Mouse (Mus musculus) kidney, embryonic 14.5 days (tissue): ENCODE data around the gene Odf2. TPM values are rescaled to one million over a fixed set of nuclear protein-coding genes. Genes with fewer than 3 reads are reported as not detected.

Experiments used
- ATAC-seq: fragments of 200-750 bp; cut with Nextera tagmentation; 2 replicates; pipeline ENCODE4 v1.8.0; 2017; ENCODE audit warnings: moderate number of reproducible peaks, mild to moderate bottlenecking, moderate TSS enrichment, moderate library complexity; ENCODE audit not compliant: low FRiP score, low TSS enrichment
- H3K27ac ChIP-seq: fragments of 300-500 bp; sonication (generic); 2 replicates; pipeline ENCODE4 v1.5.1; 2014; ENCODE audit warnings: low read depth, mild to moderate bottlenecking, low read length, moderate library complexity, mixed read lengths
- H3K27me3 ChIP-seq: fragments of 300-500 bp; sonication (generic); 2 replicates; pipeline ENCODE4 v1.6.1; 2014; ENCODE audit warnings: mild to moderate bottlenecking, low read length; ENCODE audit not compliant: control insufficient read depth, insufficient read depth
- H3K36me3 ChIP-seq: fragments of 300-500 bp; sonication (generic); 2 replicates; pipeline ENCODE4 v1.6.1; 2014; ENCODE audit warnings: low read length, mixed read lengths; ENCODE audit not compliant: control insufficient read depth, insufficient read depth
- H3K4me1 ChIP-seq: fragments of 300-500 bp; sonication (generic); 2 replicates; pipeline ENCODE4 v1.6.1; 2014; ENCODE audit warnings: low read length, mixed read lengths; ENCODE audit not compliant: control insufficient read depth, insufficient read depth
- H3K4me2 ChIP-seq: fragments of 300-500 bp; sonication (generic); replicated peaks from 2 replicates; pipeline ENCODE4 v1.6.1; 2014; ENCODE audit warnings: low read depth, mild to moderate bottlenecking, low read length
- H3K4me3 ChIP-seq: fragments of 300-500 bp; sonication (generic); 2 replicates; pipeline ENCODE4 v1.5.1; 2014; ENCODE audit warnings: mild to moderate bottlenecking, low read length
- H3K9ac ChIP-seq: fragments of 300-500 bp; sonication (generic); 2 replicates; pipeline ENCODE4 v1.6.1; 2014; ENCODE audit warnings: low read depth, mild to moderate bottlenecking, low read length, moderate library complexity
- H3K9me3 ChIP-seq: fragments of 300-500 bp; sonication (generic); 2 replicates; pipeline ENCODE4 v1.6.1; 2016; ENCODE audit warnings: low read length; ENCODE audit not compliant: control insufficient read depth
- WGBS: fragments of 180-500 bp; shearing (Covaris S2); extraction: QIAGEN DNeasy Blood & Tissue Kit; methylation state at CpG from one replicate; pipeline ENCODE4 v1.1.7; 2014; 5-methylcytosine and 5-hydroxymethylcytosine counted together
- polyA plus RNA-seq: library from polyadenylated mRNA; unstranded; fragments of >200 nt; fragmentation: Nextera tagmentation; extraction: Ambion mirVana; gene quantifications from 2 replicates; pipeline ENCODE4 v1.2.1, GENCODE M21; 2014

Gene Odf2
- 43.8 and 79.9 TPM in 2 replicates for polyA plus RNA-seq

- peaks cover 27% of the 10 kb centered on the region for H3K36me3 ChIP-seq
- H3K4me1 ChIP-seq = peaks cover 6% of the 10 kb centered on the region
- H3K27ac ChIP-seq = peak within 1 kb of the TSS; percentile 91
- 1% methylated on average over 68 of the region's 70 CpGs for WGBS
- H3K4me2 ChIP-seq = peak within 1 kb of the TSS; percentile 95
- no peaks in the 10 kb centered on the region for H3K27me3 ChIP-seq
- no peaks in the 10 kb centered on the region for H3K9me3 ChIP-seq
- ATAC-seq = peak; percentile 89
- peak within 1 kb of the TSS; percentile 93 for H3K9ac ChIP-seq
- H3K4me3 ChIP-seq = peak within 1 kb of the TSS; percentile 100
Measured at GRCm38 (mm10) chr2:29889066-29889944, at the start of gene Odf2. Gene Odf2 (plus strand): TSS chr2:29889221.

- H3K9ac ChIP-seq = no peak overlapping the region
- H3K4me3 ChIP-seq = no peak overlapping the region
- no peaks in the 10 kb centered on the region for H3K9me3 ChIP-seq
- peaks cover 44% of the 10 kb centered on the region for H3K36me3 ChIP-seq
- no peak overlapping the region for H3K27ac ChIP-seq
- H3K4me1 ChIP-seq = no peaks in the 10 kb centered on the region
- H3K27me3 ChIP-seq = peaks cover 12% of the 10 kb centered on the region
- WGBS = 46% methylated on average over 4 of the region's 4 CpGs
- no peak for ATAC-seq
- no peak overlapping the region for H3K4me2 ChIP-seq
Measured at GRCm38 (mm10) chr2:29839460-29839859, 49.6 kb upstream of the Odf2 start.

- no peak overlapping the region for H3K4me3 ChIP-seq
- H3K36me3 ChIP-seq = peaks cover 25% of the 10 kb centered on the region
- H3K4me1 ChIP-seq = peaks cover 9% of the 10 kb centered on the region; the same call in 1 of the 2 replicates
- no peak for ATAC-seq
- no peak overlapping the region for H3K27ac ChIP-seq
- H3K4me2 ChIP-seq = no peak overlapping the region
- no peak overlapping the region for H3K9ac ChIP-seq
- no peaks in the 10 kb centered on the region for H3K9me3 ChIP-seq
- H3K27me3 ChIP-seq = peaks cover 42% of the 10 kb centered on the region
- 62% methylated on average over 9 of the region's 9 CpGs for WGBS
Measured at GRCm38 (mm10) chr2:29843231-29844105, 45.6 kb upstream of the Odf2 start.

DNA sequence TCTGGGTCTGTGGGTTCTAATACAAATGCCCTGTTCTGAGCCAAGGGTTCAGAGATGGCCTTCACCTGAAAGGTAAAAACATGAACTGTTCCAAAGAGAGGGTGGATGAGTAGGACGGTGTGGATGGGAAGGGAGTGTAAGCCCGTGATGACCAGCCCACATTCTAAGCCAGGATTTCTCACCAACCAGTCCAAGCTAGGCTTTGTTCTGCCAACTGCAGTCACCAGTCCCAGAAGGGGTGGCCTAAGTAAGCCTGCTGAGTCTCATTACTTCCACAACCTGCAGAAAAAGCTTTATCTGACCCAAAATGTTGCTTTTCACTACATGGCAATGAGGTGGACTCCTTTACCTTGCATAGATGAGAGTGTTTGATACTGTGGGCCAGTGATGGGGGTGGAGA, 44.9 kb upstream of the Odf2 start:
- Histone ChIP-seq H3K4me3 (no peak overlapping the region), H3K9me3 (no peaks in the 10 kb centered on the region), H3K27ac (no peak overlapping the region), H3K4me2 (no peak overlapping the region), H3K9ac (no peak overlapping the region), H3K36me3 (peaks cover 23% of the 10 kb centered on the region), H3K4me1 (peaks cover 9% of the 10 kb centered on the region; the same call in 1 of the 2 replicates), H3K27me3 (peaks cover 42% of the 10 kb centered on the region)
- ATAC-seq = no peak
- WGBS = 80% methylated on average over 2 of the region's 2 CpGs

DNA sequence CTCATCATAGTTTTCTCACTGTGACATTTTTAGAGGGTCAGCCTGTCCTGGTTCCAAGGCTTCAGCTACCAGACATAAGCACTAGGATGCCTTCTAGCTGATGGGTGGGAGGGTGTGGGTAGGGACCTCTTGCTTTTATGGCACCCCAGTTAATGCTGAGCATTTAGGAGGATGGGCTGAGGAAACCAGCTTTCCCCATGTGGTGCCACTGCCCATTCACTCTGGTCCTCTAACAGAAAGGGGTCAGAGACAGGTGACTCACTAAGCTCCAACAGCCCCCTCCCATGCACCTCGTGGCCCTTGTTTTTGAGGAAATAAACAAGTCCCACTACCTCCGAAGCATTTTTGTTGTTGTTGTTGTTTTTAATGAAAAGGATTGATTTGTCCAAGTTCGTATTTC, 44.4 kb upstream of the Odf2 start:
- Histone ChIP-seq H3K9me3 (no peaks in the 10 kb centered on the region), H3K36me3 (peaks cover 23% of the 10 kb centered on the region), H3K4me3 (no peak overlapping the region), H3K4me2 (no peak overlapping the region), H3K4me1 (peaks cover 9% of the 10 kb centered on the region; the same call in 1 of the 2 replicates), H3K9ac (no peak overlapping the region), H3K27me3 (peaks cover 42% of the 10 kb centered on the region), H3K27ac (no peak overlapping the region)
- WGBS = 11% methylated on average over 3 of the region's 3 CpGs
- no peak for ATAC-seq

DNA sequence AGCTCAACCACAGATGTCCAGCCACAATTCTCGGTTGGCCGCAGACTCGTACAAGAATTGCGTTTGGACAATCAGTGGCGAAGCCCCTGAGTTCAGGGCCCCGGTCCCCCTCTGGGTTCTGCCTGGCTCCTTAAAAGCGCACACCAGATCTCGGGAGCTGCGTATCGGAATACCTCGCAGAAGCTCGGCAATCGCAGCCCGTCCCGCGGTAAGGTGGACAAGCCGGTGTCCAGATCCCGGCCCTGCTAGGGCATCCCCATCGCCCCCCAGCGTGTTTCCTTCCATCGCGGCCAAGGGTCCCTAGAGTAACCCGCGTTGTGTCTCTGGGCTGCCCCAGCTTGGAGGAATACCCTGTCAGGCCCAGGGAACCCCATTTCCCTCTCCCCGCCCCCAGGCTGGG, 43.4 kb upstream of the Odf2 start:
- Histone ChIP-seq H3K27me3 (peaks cover 42% of the 10 kb centered on the region), H3K27ac (no peak overlapping the region), H3K36me3 (peaks cover 23% of the 10 kb centered on the region), H3K9me3 (no peaks in the 10 kb centered on the region), H3K4me2 (peak overlapping the region; percentile 48), H3K9ac (peak overlapping the region; percentile 38), H3K4me3 (peak overlapping the region; percentile 30), H3K4me1 (peaks cover 9% of the 10 kb centered on the region; the same call in 1 of the 2 replicates)
- WGBS = 6% methylated on average over 25 of the region's 25 CpGs
- no peak for ATAC-seq

GRCm38 (mm10) chr2:29846061-29846853, 42.8 kb upstream of the Odf2 start:
- H3K9ac ChIP-seq = peak overlapping the region; percentile 38; the same call in 1 of the 2 replicates

DNA sequence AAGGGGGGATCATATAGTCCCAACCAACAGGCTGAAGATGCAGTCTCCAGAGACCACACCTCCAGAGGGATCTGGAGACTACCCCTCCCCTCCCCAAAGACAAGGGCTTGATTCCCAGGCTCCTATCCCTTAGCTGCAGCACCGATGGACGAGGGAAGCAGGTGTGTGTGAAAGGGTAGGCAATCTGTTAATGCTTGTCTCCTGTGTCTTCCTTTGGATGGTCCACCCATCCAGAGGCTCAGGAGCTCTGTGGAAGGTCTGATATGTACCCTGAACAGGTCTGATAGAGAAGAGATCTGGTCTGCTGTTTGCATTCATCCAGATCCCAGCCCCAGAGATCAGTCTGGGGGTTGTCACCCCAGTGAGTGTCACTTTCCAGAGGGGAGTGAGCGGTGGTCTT, 42.1 kb upstream of the Odf2 start:
- no peak overlapping the region for H3K4me3 ChIP-seq
- H3K9me3 ChIP-seq = no peaks in the 10 kb centered on the region
- H3K27ac ChIP-seq = no peak overlapping the region
- peaks cover 15% of the 10 kb centered on the region for H3K36me3 ChIP-seq
- peaks cover 9% of the 10 kb centered on the region; the same call in 1 of the 2 replicates for H3K4me1 ChIP-seq
- H3K4me2 ChIP-seq = no peak overlapping the region
- H3K9ac ChIP-seq = no peak overlapping the region
- H3K27me3 ChIP-seq = peaks cover 42% of the 10 kb centered on the region
- 48% methylated on average over 3 of the region's 3 CpGs for WGBS
- ATAC-seq = no peak

More at GRCm38 (mm10) chr2:29846061-29846853, 42.8 kb upstream of the Odf2 start:
- peak overlapping the region; percentile 30 for H3K4me3 ChIP-seq
- peaks cover 42% of the 10 kb centered on the region for H3K27me3 ChIP-seq
- peaks cover 9% of the 10 kb centered on the region; the same call in 1 of the 2 replicates for H3K4me1 ChIP-seq
- H3K9me3 ChIP-seq = no peaks in the 10 kb centered on the region
- H3K4me2 ChIP-seq = peak overlapping the region; percentile 48
- no peak overlapping the region for H3K27ac ChIP-seq
- peak; percentile 61; the same call in 1 of the 2 replicates for ATAC-seq
- peaks cover 22% of the 10 kb centered on the region for H3K36me3 ChIP-seq
- WGBS = 4% methylated on average over 47 of the region's 47 CpGs
